Mouse (Mus musculus) erythroblast, embryonic 14.5 days (primary cell): ENCODE measurements around the gene Pld4.

Experiments
- GATA1 ChIP-seq: IDR thresholded peaks from 2 replicates; pipeline ENCODE4 v1.6.1; 2012; ENCODE audit warnings: low read length, inconsistent platforms, mixed read lengths
- TAL1 ChIP-seq: IDR thresholded peaks from 3 replicates; pipeline ENCODE4 v1.6.1; 2012; ENCODE audit warnings: low read length, inconsistent platforms, mixed read lengths

- TF ChIP-seq GATA1, result no peak
- no peak for TF ChIP-seq TAL1
Measured at GRCm38 (mm10) chr12:112799237-112799970, 38.9 kb downstream of the Pld4 start.
